Mouse (Mus musculus): ENCODE results near the gene Det1.
A peak's percentile ranks its signal among the peaks of the same experiment; 100 is the strongest.

Det1 gene

DNA sequence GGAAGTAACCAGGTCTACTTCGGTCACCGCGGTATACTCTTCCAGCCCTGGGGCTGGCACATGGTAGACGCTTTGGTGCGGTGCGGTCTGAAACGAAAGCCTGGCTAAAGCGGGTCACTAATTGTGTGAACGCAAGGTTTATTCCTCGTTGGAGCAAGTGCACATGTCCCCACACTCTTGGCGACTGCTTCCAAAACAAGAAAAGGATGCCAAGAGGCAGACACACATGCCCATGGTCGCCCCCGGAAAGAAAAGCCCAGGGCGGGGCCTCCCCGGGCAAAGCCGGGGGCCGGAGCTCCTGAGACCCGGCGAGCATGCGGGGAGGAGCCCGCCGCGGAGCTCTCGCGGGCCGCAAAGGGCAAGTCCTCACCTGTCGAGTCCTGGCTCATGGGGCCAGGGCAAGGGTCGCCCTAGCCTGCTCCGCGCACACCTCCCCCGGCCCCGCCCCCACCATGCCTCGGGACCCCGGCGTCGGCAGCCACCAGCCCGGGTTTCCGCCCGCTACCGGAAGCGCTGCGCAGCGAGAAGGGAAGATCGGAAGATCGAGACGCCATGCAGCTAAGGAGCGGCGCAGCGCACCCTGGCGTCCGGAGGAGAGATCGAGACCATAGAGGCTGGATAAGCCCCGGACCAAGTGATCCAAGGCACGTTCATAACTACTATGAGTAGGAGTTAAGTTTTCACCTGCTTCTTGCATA is at the start of gene Det1:
Gene Det1, minus strand, starts transcription at position 527 of the 698 bp plus-strand sequence.
- DNase-seq (ENCODE audit: low spot score), result peak; percentile 78

DNA sequence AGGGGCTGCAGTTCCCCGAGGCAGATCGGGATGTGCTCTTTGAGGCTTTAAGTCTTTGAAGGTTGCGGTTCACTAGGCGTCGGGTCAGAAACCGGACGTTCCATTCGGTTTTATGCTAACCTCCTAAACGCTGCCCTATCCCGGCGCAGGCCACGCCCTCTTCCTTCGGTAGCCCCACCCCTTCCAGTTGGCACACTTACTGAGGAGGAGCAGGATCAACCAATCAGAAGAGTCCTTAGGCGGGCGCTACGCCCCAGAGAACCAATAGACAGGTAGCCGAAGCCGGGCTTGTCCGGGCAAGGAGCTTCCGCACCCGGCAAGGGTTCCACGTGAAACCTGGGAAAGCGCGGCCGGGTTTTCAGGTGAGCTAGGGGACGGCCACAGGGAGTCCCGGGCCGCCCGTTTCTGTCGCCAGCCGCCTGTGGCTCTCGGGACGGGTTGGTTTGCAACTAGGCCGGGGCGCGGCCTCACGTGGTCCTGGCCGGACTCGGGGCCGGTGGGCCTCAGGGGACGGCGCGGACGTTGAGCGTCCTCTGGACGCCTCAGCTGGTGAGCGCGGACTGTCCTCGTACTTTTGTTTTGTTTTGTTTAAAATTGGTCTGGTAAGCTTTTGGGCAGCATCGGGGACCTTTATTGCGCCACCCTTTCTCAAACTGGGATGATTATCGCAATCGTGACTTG is 48.7 kb upstream of the Det1 start, which contains the start of gene Aen:
Gene Aen, plus strand, starts transcription at position 202 of the 681 bp plus-strand sequence.
- peak; percentile 97 for DNase-seq (ENCODE audit: low spot score)

DNA sequence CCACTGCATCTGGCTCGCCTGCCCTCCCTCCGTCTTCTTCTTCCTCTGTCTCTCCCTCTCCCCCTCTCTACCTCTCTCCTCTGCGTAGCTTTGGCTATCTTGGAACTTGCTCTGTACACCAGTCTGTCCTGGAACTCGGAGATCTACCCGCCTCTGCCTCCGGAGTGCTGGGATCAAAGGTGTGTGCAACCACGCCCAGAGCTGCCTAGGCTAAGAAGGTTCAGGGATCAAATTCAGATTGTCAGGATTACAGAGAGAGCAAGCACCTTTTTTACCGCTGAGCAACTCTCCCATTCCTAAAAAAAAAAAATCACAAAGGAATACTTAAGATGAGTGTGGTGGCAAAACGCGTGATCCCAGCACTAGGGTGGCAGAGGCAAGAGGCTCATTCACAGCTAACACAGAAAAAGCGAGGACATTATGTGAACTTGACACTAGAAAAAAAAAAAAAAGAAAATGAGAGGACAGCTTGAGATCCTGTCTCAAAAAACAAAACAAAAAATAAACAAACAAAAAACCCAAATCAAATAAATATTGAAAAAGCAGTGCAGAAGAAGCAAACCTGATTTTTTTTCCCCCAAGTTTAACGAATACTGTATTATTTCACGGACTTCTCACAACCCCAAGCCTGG is 48.1 kb upstream of the Det1 start:
- DNase-seq (ENCODE audit: low spot score), result no peak

DNA sequence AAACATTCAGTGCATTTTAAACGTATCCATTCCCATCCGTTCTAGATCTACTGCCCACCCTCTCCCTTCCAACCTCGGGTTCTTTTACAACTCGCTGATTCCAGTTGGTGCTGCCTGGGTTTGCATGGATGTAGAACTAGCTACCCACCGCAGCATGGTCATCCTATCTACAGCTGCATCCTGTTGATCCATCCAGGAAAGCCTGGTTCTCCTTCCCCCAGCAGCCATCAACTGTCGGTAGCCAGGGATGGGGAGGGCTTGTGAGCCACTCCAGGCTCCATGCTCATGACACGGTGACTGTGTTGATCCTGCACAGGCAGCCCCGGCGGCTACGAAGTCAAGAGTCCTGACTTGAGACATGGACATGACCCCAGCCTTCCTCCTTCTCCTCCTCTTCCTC is 46.9 kb upstream of the Det1 start:
- no peak for DNase-seq (ENCODE audit: low spot score)

DNA sequence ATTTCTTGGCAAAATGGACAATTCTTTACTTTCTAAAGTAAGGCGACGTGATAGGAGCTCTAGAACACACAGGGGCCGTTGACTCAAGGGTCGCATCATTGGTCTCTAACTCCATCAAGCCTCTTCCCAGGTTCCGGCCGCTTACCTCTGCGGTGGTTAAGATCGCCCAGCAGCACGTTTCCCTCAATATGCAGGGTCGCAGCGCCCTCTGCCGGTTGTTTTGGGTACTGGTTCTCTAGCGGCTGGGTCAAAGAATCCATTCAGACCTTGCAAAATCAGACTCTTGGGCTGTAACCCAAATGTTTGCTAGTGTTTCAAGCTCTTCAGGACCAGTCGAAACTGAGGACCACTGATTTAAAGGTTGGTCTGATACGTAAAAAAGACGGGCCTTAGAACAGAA is 43.6 kb upstream of the Det1 start:
- DNase-seq (ENCODE audit: low spot score), result peak; percentile 53

DNA sequence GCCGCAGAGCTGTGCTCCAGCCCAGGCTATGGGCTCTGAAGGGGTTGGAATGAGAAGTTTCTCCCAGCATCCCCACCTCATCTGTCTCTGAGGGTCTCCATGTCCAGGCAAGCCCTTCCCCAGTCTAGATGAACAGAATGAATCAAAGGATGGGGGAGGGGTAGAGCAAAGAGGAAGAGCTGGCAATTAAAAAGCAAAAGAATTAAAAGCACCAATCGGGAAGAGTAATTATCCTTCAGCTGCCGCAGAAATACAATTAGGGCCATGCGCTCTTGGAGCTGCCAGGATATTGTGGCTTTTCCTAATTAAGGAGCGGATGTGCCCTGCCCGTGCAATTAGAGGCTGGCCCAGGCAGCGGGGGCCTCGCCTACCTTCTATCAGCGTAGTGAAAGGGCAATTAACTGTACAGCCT is 40.4 kb upstream of the Det1 start:
- no peak for DNase-seq (ENCODE audit: low spot score)

DNA sequence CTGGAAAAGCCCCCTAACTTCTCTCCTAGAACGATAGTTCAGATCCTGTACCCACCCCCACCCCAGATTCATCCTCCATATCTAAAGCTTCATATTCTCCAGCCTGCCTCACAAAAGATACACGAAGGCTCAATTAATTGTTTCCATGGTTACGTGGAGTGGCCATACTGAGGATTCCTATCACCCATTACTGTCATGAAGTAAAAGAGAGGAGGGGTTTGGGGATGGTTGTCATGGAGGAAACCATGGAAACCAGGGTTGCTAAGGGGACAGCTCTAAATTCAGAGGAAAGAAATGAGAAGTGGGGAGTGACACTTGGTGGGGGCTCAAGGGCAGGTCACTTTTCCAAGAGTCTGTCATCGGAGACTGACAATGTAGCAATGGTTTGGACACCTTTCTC is 39.4 kb upstream of the Det1 start:
- no peak for DNase-seq (ENCODE audit: low spot score)

DNA sequence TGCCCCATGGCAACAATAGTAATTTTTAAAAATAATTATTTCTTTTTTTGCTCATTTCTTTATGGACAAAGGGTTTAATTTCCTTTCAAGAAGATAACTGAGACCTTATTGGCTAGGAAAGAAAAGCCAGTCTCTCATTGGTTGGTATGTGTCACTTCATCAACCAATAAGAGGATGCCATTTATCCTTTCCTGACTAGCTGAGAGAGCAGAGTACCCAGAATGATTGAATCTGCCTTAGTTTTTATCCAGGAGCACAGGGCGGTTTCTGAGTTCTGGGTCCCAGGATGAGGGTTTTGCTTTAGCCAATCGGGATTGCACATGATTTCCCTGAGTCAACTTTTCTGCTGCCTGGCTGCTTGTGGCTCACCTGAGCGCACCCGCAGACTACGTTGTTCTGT is 38.3 kb upstream of the Det1 start:
- DNase-seq (ENCODE audit: low spot score), result no peak

DNA sequence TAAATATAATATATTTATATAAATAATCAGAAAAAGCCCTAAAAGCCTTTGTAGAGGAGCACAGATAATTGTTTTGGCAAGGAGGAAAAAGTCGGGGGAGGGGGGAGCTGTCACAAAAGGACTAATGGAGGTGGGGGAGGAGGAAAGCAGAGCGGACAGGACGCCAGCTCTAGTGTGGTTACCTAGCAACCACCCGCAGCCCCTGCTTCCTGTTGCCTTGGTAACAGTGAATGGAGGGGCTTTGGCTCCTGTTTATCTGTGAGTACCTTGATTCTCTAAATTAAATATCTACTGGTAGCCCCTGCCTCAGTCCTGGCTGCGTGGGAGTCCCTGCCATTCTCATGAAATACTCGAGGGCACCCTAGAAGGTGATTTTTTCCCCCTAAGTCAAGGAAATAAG is 37.1 kb upstream of the Det1 start:
- DNase-seq (ENCODE audit: low spot score), result no peak

DNA sequence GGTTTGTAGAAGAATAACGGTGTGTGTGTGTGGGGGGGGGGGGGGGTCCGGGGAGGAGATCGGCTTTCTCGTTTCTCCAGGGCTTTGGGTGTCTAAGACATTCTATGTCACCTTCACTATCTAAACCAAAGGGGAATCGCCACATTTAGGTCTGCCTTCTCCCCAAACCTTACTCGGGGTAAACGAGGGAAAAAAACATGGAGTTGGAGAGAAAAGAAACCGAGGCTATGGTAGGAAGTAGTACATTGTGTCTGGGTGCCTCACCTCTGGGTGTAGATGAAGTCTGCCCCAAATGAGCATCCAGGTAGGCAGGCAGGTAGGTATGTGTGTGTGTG is 36.6 kb upstream of the Det1 start:
- DNase-seq (ENCODE audit: low spot score), result no peak

DNA sequence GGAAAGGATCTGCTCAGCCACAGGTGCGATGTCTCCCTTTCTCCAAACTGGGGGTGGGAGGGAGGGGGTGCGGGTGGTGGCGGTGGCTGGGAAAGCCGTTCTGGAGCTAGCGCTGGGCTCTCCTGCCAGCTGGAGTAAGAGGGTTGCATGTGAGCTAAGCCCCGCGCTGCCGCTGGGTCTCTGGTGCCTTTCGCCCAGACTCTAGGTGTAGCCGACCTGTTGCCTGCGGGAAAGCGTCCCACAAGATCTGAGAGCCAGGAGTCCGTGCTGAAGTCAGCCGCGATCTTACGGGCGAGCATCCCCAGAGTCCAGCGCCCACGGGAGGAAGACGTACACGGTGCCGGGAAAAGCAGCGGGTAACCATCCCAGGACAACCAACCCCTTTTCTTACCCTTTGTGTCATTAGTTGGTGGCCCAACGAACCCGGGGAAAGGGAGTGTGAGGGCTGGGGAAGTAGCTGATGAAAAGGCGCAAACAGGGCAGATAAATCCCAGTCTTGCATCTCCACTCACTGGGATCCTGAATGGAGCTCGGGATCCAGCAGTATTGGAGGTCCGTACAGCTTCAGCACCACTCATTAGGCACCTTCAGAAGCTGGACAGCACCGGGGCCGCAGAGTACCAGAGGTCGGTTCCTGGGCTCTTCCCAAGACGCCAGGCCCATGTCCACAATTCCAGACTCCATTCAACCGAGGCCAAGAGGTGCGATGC is 36.1 kb upstream of the Det1 start:
- DNase-seq (ENCODE audit: low spot score), result no peak

DNA sequence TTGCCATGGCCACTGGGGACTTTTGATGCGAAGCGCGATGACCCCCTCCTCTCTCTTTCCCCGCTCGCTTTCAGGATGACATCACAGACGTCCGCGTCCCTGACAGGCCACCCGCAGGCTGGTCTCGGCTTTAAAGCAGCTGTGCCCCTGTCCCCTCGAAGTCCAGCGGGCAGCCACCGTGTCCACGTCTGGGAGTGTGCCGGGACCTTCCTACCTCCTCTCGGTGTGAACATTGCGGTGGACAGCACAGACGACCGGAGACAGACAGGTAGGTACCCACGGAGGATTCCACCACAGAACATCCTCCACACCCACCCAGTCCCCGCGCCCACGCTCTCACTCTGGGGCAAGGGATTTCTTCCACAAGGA is 35.4 kb upstream of the Det1 start:
- no peak for DNase-seq (ENCODE audit: low spot score)

DNA sequence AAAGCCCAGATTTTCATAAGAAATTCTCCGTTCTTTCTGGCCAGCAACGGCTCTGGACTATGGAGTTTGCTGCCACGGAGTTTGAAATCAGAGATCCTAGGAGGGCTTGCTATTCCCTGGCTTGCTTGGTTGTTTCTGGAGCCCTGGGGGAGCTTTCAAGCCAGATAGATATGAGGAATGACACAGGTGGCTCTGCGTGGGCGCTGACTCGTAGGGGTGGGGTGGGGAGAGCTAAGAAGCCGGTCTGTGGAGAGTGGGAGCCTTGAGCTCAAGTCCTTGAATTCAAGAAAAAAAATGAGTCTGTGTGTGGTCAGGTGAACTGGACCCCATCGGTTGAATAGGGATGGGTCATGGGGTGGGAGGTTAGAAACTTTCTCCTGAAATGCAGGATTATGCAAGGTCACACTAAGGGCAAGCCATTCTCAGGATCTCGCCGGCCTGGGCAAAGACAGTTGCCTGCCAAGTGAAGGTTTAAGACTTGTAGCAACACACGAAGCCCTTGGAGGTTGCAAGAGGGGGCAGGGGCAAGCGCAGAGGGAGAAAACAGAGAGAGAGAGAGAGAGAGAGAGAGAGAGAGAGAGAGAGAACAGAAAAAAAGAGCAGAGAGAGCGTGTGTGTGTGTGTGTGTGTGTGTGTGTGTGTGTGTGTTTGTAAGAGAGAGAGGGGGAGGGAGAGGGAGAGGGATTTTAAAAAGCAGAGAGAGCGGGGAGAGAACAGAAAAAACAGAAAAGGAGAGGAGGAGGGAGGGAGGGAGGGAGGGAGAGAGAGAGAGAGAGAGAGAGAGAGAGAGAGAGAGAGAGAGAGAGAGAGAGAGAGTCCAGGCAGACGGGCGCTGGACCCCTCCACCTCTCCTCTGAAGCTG is 34.8 kb upstream of the Det1 start:
- DNase-seq (ENCODE audit: low spot score), result no peak

DNA sequence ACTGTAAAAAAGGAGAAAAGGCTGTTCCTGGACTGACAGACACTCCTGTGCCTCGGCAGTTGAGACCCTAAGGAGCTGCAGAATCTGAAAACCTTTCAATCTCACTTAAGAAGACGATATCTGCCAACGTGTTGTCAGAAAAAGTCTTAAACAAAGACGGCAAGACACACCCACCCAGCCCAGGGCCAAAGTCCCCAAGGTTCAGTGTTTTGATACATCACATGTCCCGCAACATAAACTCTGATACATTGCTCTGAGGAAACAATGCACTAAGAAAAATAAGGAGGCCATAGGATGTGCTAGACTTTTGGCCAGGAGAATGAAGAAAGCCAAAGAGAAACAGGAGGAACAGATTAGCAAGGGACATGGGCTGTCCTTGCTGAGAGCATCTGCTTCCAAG is 25.8 kb upstream of the Det1 start:
- no peak for DNase-seq (ENCODE audit: low spot score)

DNA sequence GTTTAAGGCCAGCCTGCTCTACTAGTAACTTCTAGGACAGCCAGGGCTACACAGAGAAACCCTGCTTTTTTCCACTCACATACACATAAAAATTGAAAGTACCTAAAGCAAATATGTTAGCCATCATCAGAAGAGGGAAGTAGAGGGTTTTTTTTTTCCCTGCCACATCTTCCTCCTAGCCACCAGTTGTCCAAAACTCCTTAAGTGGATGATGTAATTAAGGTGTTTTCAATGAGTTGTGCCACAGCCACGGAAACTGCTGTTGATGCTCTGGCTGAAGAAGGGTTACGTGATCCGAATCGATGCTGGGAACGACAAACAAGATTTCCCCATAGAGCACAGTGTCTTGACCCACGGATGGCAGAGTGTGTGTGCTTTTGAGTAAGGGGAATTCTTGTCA is 25.3 kb upstream of the Det1 start:
- no peak for DNase-seq (ENCODE audit: low spot score)

DNA sequence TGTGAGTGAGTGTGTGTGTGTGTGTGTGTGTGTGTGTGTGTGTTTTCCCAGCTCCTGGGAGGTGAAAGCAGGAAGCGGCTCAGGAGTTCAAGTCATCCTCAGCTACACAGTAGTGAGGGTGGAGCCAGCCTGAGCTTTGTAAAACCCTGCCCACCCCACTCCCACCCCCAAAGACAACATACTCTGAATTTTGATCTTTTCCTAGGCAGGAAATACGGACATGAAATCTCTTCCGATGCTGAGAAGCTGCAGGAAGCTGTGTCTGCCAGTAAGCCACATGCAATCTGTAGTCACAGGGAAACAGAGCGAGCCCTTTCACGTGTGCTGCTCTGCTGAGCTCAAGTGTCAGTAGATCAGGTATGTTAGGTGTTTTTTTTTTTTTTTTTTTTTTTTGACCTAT is 21.7 kb upstream of the Det1 start:
- DNase-seq (ENCODE audit: low spot score), result no peak

DNA sequence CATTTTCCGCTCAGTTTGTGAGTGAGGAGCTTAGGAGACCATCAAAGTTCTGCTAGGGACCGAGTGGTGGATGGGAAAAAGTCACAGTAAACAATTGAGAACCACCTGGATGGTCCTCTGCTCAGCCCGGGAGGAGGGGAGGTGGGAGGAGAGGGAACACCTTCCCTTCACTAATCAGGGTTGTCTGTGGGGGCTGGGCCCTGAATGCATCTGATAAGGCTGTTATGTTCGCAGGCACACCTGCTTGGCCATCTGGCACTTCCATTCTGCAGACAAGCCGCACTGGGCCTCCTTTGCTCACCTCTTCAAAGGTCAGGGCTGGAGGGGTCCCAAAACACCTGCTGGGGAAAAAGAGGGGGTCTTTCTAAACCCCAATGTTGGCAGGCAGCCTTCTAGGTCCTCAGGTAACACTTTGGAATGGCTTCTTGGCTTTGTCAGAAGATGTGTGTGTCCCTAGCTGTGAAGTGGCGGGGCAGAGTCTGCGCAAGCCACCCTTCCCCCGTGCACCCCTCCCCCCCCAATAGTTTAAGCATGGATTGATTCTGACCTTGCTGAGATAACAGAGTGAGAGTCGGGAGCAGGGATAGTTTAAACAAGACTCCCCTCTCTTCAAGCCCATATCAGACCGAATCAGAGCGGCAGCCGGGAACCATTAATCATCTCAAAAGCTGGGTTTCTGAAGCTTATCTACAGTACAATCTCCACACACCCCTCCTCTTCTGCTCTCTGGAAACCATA is 18.3 kb upstream of the Det1 start:
- no peak for DNase-seq (ENCODE audit: low spot score)

DNA sequence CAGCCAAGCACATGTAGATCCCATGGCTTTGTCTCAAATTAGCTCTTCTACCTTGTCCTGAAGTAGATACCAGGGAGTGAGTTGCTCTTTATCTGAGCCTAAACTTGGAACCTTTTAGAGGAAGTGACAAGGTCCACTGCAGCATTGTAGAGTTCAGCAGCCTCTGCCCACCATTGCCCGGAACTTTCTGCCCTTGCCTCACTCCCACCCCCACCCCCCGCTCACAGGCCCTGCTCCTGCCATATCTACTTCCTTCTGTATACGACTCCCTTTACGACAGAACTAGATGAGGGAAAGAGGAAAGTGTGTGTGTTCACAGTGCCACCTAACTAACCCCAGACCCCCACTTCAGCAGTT is 17.4 kb upstream of the Det1 start:
- no peak for DNase-seq (ENCODE audit: low spot score)

DNA sequence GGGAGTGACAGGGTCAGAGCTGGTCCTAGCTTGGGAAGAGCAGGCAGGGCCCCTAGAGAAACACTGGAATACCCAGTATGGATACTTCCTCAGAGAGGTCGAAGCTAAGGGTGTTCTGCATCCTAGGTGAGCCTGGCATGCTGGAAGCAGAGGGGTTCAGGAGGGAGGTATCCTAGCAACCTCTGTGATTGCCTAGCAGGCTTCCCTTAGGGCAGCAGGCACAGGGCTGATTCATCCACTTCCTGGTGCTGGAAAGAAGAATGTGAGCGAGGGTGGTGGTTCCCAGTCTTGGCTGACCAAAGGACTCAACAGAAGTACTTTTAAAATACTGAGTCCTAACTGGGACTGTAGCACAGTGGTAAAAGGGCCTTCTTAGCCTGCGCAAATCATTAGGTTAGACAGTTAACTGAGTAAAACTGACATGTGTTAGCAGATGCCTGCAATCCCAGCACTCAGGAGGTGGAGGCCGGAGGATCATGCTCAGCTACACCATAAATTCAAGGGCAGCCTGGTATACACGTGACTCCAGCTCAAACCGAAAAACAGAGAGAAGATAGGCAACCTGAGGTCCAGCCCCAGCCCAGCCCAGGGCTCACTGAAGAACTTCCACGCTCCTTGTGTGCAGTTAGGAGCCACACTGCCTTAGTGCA is 16.9 kb upstream of the Det1 start:
- no peak for DNase-seq (ENCODE audit: low spot score)

DNA sequence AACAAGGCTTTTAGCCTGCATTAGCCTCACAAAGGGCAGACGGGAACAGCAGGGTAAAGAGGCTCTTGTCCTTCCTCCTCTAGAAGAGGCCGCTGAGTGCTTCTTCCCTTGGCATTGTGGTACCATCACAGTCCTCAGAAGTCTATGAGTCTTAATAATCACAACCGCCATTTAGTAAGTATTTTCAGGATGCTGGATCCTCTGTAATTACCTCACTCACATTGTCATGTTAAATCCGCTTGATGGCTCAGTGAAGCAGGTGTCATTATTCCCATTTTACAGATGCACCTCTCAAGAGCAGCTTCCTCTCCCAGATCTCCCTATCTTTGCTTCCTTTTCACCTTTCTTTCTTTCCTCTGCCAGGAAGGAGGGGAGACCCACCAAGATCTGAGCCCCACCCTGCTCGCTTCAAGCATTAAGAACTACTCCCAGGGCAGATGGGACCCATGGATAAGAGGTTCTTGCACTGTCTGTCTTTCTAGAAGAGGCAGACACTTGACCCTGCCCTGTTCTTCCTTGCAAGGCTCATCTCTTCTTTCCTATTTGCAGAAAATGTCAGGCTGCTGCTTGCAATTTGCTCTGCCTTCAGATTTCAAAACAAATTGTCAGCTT is 8.1 kb upstream of the Det1 start:
- no peak for DNase-seq (ENCODE audit: low spot score)
